In the genomic region with DNA sequence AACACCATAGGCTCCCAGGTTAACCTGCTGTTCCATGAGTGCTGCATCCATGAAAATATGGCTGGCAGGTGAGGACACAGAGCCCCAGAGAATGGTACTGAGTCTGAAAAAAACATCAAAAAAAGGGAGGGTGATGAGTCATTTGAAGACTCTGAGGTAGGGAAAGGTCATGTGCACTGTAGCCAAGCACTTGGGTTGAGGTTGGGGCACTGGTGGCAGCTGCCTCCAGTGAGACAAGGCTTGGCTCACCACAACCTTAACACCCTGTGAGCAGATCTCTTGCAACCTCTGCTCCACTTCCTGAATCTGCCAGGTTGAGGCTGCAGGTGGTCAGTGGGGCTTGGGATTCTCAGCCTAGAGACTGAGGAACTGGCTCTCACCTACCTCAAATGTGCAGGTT, we compare ENCODE assay signal across 14 mouse cellular contexts. TPM values are rescaled to one million over a fixed set of nuclear protein-coding genes. Genes with fewer than 3 reads are reported as not detected.
DNase-seq lines count a peak whose midpoint lies in the region; ATAC-seq and TF ChIP-seq lines count a peak whose summit lies in the region.
"Had no signal": no experiment of that assay in that cellular context is flagged by ENCODE, and none has a peak within 500 bp of the region (broad histone marks: within the 10 kb centered on the region; RNA-seq: fewer than 3 reads in every experiment).

No protein-coding gene starts in this region.

- peak; percentile 28 to 30 for DNase-seq in lung, postnatal 4 days
- DNase-seq in lung, postnatal 0 days (ENCODE audit: low spot score) = no peak
- peak; percentile 62 for DNase-seq in thymus, postnatal 14 days
- no peak for DNase-seq in neural tube, embryonic 10.5 days (ENCODE audit: extremely low spot score, low spot score)
- no peak for DNase-seq in left cerebral cortex, postnatal 14 days (ENCODE audit: low spot score in 2 of 2)
- DNase-seq: adrenal gland, postnatal 36 days; gastrocnemius, postnatal 14 days; kidney, postnatal 14 days; retina, postnatal 1 day had no signal

- no peak for TF ChIP-seq CTCF in lung, postnatal 0 days (IDR thresholded peaks at IDR 0.05)
- no peak for TF ChIP-seq CTCF in bone marrow, adult 2 months (IDR thresholded peaks at IDR 0.05; ENCODE audit: control insufficient read depth, insufficient read depth, low read length)

- H3K36me3 ChIP-seq in lung, postnatal 0 days (ENCODE audit: insufficient read depth, low read length) = no peaks in the 10 kb centered on the region
- no peaks in the 10 kb centered on the region for H3K36me3 ChIP-seq in forebrain, embryonic 16.5 days (ENCODE audit: control insufficient read depth, insufficient read depth)
- H3K36me3 ChIP-seq: hindbrain, embryonic 12.5 days; limb, embryonic 13.5 days had no signal

- H3K9ac ChIP-seq in lung, postnatal 0 days (replicated peaks; ENCODE audit: low read depth) = no peak overlapping the region
- no peak overlapping the region for H3K9ac ChIP-seq in forebrain, embryonic 16.5 days (replicated peaks; ENCODE audit: low read depth, low read length)
- H3K9ac ChIP-seq: hindbrain, embryonic 12.5 days; limb, embryonic 13.5 days had no signal

- intact Hi-C loops in left cerebral cortex, postnatal 14 days (cut with DNase I) = no loop called here

- no peak for TF ChIP-seq EP300 in lung, postnatal 0 days (IDR thresholded peaks at IDR 0.05)

- H3K27ac ChIP-seq in lung, postnatal 0 days (ENCODE audit: low read length) = no peak overlapping the region
- peak overlapping the region; percentile 90 for H3K27ac ChIP-seq in bone marrow, adult 2 months (ENCODE audit: control insufficient read depth, insufficient read depth, low read depth, low read length, poor library complexity)
- H3K27ac ChIP-seq in forebrain, embryonic 16.5 days (ENCODE audit: low read length) = no peak overlapping the region
- H3K27ac ChIP-seq: hindbrain, embryonic 12.5 days; limb, embryonic 13.5 days had no signal

- TF ChIP-seq POLR2A in bone marrow, adult 2 months (IDR thresholded peaks at IDR 0.05; ENCODE audit: borderline replicate concordance, control insufficient read depth, low read depth, low read length) = no peak

- no peak overlapping the region for H3K4me2 ChIP-seq in lung, postnatal 0 days (replicated peaks; ENCODE audit: low read depth, low read length)
- H3K4me2 ChIP-seq in forebrain, embryonic 16.5 days (ENCODE audit: low read length) = no peak overlapping the region
- H3K4me2 ChIP-seq: hindbrain, embryonic 12.5 days; limb, embryonic 13.5 days had no signal

- H3K27me3 ChIP-seq in lung, postnatal 0 days (replicated peaks; ENCODE audit: insufficient read depth, low read length) = no peaks in the 10 kb centered on the region
- no peaks in the 10 kb centered on the region for H3K27me3 ChIP-seq in forebrain, embryonic 16.5 days (replicated peaks; ENCODE audit: control insufficient read depth, insufficient read depth, low read length)
- H3K27me3 ChIP-seq: limb, embryonic 13.5 days had no signal

- peaks cover 13% of the 10 kb centered on the region; the same call in 1 of the 2 replicates for H3K4me1 ChIP-seq in lung, postnatal 0 days (ENCODE audit: insufficient read depth, low read depth, low read length)
- peaks cover 8% of the 10 kb centered on the region for H3K4me1 ChIP-seq in bone marrow, adult 2 months (ENCODE audit: control insufficient read depth, insufficient read depth, low read length)
- H3K4me1 ChIP-seq in forebrain, embryonic 16.5 days (replicated peaks; ENCODE audit: control insufficient read depth, insufficient read depth, low read length) = no peaks in the 10 kb centered on the region; the same call in 1 of the 2 replicates
- H3K4me1 ChIP-seq: hindbrain, embryonic 12.5 days had no signal

- H3K9me3 ChIP-seq in lung, postnatal 0 days (ENCODE audit: low read length) = no peaks in the 10 kb centered on the region
- H3K9me3 ChIP-seq in forebrain, embryonic 16.5 days (ENCODE audit: control insufficient read depth, low read length) = no peaks in the 10 kb centered on the region
- H3K9me3 ChIP-seq: hindbrain, embryonic 12.5 days had no signal

- no peak for ATAC-seq in lung, postnatal 0 days
- peak; percentile 91 for ATAC-seq in megakaryocyte, adult 5-6 weeks (ENCODE audit: poor library complexity, severe bottlenecking)
- ATAC-seq in forebrain, embryonic 16.5 days = no peak

- no peak overlapping the region for H3K4me3 ChIP-seq in lung, postnatal 0 days (ENCODE audit: low read depth, low read length)
- no peak overlapping the region for H3K4me3 ChIP-seq in bone marrow, adult 2 months (replicated peaks; ENCODE audit: control insufficient read depth, low read depth, low read length)
- no peak overlapping the region for H3K4me3 ChIP-seq in forebrain, embryonic 16.5 days (replicated peaks; ENCODE audit: low read length)
- H3K4me3 ChIP-seq: hindbrain, embryonic 12.5 days; limb, embryonic 13.5 days had no signal

RNA-seq across cellular contexts. Expression of a gene that starts 6.0 kb away (rescaled TPM):
- polyA plus RNA-seq in lung, postnatal 0 days (2015; fragmentation: Nextera tagmentation; extraction: Ambion mirVana) = 94.1 and 104 TPM in 2 replicates
- 32.5 and 41.1 TPM in 2 replicates for polyA plus RNA-seq in bone marrow, adult 2 months (2011; ENCODE audit: insufficient read depth, insufficient read length, low replicate concordance, missing spikeins)
- total RNA-seq in megakaryocyte, adult 5-6 weeks (2015) = 287 and 289 TPM in 2 replicates
- total RNA-seq in megakaryocyte, adult 5-6 weeks (2017) = 257 and 285 TPM in 2 replicates
- polyA plus RNA-seq in forebrain, embryonic 16.5 days (2015; fragmentation: Nextera tagmentation; extraction: Ambion mirVana) = 44.2 and 50.3 TPM in 2 replicates
- 10 to 100 TPM; 18.5 to 19.5 TPM for total RNA-seq in left cerebral cortex, postnatal 14 days (2021)

RNA-seq across cellular contexts. Expression of a gene that starts 25.0 kb away (rescaled TPM):
- polyA plus RNA-seq in lung, postnatal 0 days (2015; fragmentation: Nextera tagmentation; extraction: Ambion mirVana) = 0.45 TPM in 1 of 2 replicates, not detected in the other
- polyA plus RNA-seq in bone marrow, adult 2 months (2011; ENCODE audit: insufficient read depth, insufficient read length, low replicate concordance, missing spikeins) = not detected in 2 replicates
- total RNA-seq in megakaryocyte, adult 5-6 weeks (2015) = 0.29 TPM in 1 of 2 replicates, not detected in the other
- not detected in 2 replicates for total RNA-seq in megakaryocyte, adult 5-6 weeks (2017)
- not detected in 2 replicates for polyA plus RNA-seq in forebrain, embryonic 16.5 days (2015; fragmentation: Nextera tagmentation; extraction: Ambion mirVana)
- not detected for total RNA-seq in left cerebral cortex, postnatal 14 days (2021)
- total RNA-seq: adrenal gland, postnatal 36 days; gastrocnemius, postnatal 14 days had no signal
- polyA plus RNA-seq: hindbrain, embryonic 12.5 days; limb, embryonic 13.5 days had no signal

RNA-seq across cellular contexts. Expression of a gene that starts 39.4 kb away (rescaled TPM):
- 90.5 and 106 TPM in 2 replicates for polyA plus RNA-seq in lung, postnatal 0 days (2015; fragmentation: Nextera tagmentation; extraction: Ambion mirVana)
- 24.1 and 25.9 TPM in 2 replicates for polyA plus RNA-seq in bone marrow, adult 2 months (2011; ENCODE audit: insufficient read depth, insufficient read length, low replicate concordance, missing spikeins)
- total RNA-seq in megakaryocyte, adult 5-6 weeks (2015) = 66.6 and 68.3 TPM in 2 replicates
- total RNA-seq in megakaryocyte, adult 5-6 weeks (2017) = 63.3 and 64.6 TPM in 2 replicates
- polyA plus RNA-seq in forebrain, embryonic 16.5 days (2015; fragmentation: Nextera tagmentation; extraction: Ambion mirVana) = 8.9 and 10.7 TPM in 2 replicates
- total RNA-seq in left cerebral cortex, postnatal 14 days (2021) = 1 to 10 TPM; 8.7 to 9.8 TPM

Comparison
In these comparisons a context has a peak if more than half of its experiments do, and no peak if none do; other contexts are left out.
1. DNase-seq: peak in lung, postnatal 4 days (2 of 2) and thymus, postnatal 14 days (single experiment); none in lung, postnatal 0 days (single experiment), neural tube, embryonic 10.5 days (single experiment) and left cerebral cortex, postnatal 14 days (0 of 2).